Mouse (Mus musculus) cerebellum, adult 18-20 months (tissue): ENCODE results near the gene Akr1b8.
"Not testable (repeated sequence)": the region's sequence is repeated elsewhere in the genome, so short reads cannot be mapped to it uniquely, and the experiment has no call there.

Experiments
- DNase-seq, 2 experiments: peaks; one replicate each; pipeline ENCODE4 v3.0.0; 2021

Gene Akr1b8

GRCm38 (mm10) chr6:34406746-34407145 is 52.8 kb downstream of the Akr1b8 start:
- DNase-seq = no peak

- DNase-seq = no peak
Measured at GRCm38 (mm10) chr6:34407403-34407802, 53.5 kb downstream of the Akr1b8 start.

GRCm38 (mm10) chr6:34412023-34412422 is 58.1 kb downstream of the Akr1b8 start, which contains the start of gene Akr1b7:
Akr1b7 (plus strand) TSS chr6:34412334.
- no peak for DNase-seq

GRCm38 (mm10) chr6:34412688-34413087 is 58.8 kb downstream of the Akr1b8 start:
- DNase-seq = no peak

- DNase-seq = not testable (repeated sequence)
Measured at GRCm38 (mm10) chr6:34413386-34413785, 59.5 kb downstream of the Akr1b8 start.

GRCm38 (mm10) chr6:34416521-34416920 is 62.6 kb downstream of the Akr1b8 start:
- DNase-seq = no peak
